Mouse (Mus musculus) liver, embryonic 14.5 days (tissue): ENCODE results near the gene Pla2r1. TPM values are rescaled to one million over a fixed set of nuclear protein-coding genes. Genes with fewer than 3 reads are reported as not detected.

Experiments used
- ATAC-seq: fragments of 200-750 bp; cut with Nextera tagmentation; 2 replicates; pipeline ENCODE4 v1.8.0; 2017; ENCODE audit warnings: moderate number of reproducible peaks, mild to moderate bottlenecking, moderate library complexity; ENCODE audit not compliant: insufficient read depth
- DNase-seq, 3 experiments: peaks; one replicate each; pipeline ENCODE4 v3.0.0-alpha.2; 2012 to 2013; ENCODE audit warnings: low read depth in 3 of 3, low spot score in 3 of 3
- H3K27ac ChIP-seq: fragments of 300-500 bp; sonication (generic); 2 replicates; pipeline ENCODE4 v1.5.1; 2014; ENCODE audit warnings: moderate library complexity, mild to moderate bottlenecking, control low read depth, inconsistent platforms
- H3K27me3 ChIP-seq: fragments of 300-500 bp; sonication (generic); 2 replicates; pipeline ENCODE4 v1.6.1; 2014; ENCODE audit warnings: mild to moderate bottlenecking, low read length, moderate library complexity; ENCODE audit not compliant: control insufficient read depth, insufficient read depth
- H3K36me3 ChIP-seq: fragments of 300-500 bp; sonication (generic); replicated peaks from 2 replicates; pipeline ENCODE4 v1.6.1; 2014; ENCODE audit warnings: low read depth; ENCODE audit not compliant: control insufficient read depth, insufficient read depth
- H3K4me1 ChIP-seq, 2 experiments: fragments of 200-500 bp in 1 of 2; fragments of 300-500 bp in 1 of 2; sonication (generic) in 1 of 2; replicated peaks; 2 replicates each; pipeline ENCODE4 v1.6.1; 2012 to 2014; ENCODE audit warnings: antibody characterized with exemption in 1 of 2, inconsistent platforms in 1 of 2, low read length in 1 of 2; ENCODE audit not compliant: control insufficient read depth in 2 of 2, insufficient read depth in 2 of 2
- H3K4me2 ChIP-seq: fragments of 300-500 bp; sonication (generic); 2 replicates; pipeline ENCODE4 v1.6.1; 2014; ENCODE audit warnings: low read depth, mild to moderate bottlenecking, control low read depth, moderate library complexity
- H3K4me3 ChIP-seq, 2 experiments: fragments of 200-500 bp in 1 of 2; fragments of 300-500 bp in 1 of 2; sonication (generic) in 1 of 2; 2 replicates each; pipeline ENCODE4 v1.5.1; 2012 to 2014; ENCODE audit warnings: low read depth in 2 of 2, low read length in 2 of 2, mild to moderate bottlenecking in 2 of 2, control low read depth in 1 of 2, inconsistent platforms in 1 of 2, moderate library complexity in 1 of 2; ENCODE audit not compliant: insufficient read depth in 1 of 2
- H3K9ac ChIP-seq: fragments of 300-500 bp; sonication (generic); replicated peaks from 2 replicates; pipeline ENCODE4 v1.6.1; 2014; ENCODE audit warnings: mild to moderate bottlenecking, control low read depth, moderate library complexity
- H3K9me3 ChIP-seq: fragments of 300-500 bp; sonication (generic); 2 replicates; pipeline ENCODE4 v1.6.1; 2016; ENCODE audit warnings: low read length, mixed read lengths; ENCODE audit not compliant: control insufficient read depth
- CTCF ChIP-seq: IDR thresholded peaks from 2 replicates; pipeline ENCODE4 v1.5.1; 2016; ENCODE audit warnings: antibody characterized with exemption, low read depth, control low read depth
- EP300 ChIP-seq: IDR thresholded peaks from 2 replicates; pipeline ENCODE4 v1.6.1; 2016; ENCODE audit warnings: antibody characterized with exemption, low read depth
- WGBS: fragments of 180-500 bp; shearing (Covaris S2); extraction: QIAGEN DNeasy Blood & Tissue Kit; methylation state at CpG from one replicate; pipeline ENCODE4 v1.1.7; 2014; ENCODE audit not compliant: insufficient replicate concordance; 5-methylcytosine and 5-hydroxymethylcytosine counted together
- polyA plus RNA-seq, 2 experiments: library from polyadenylated mRNA; depleted of rRNA in 1 of 2; stranded (reverse) in 1 of 2; unstranded in 1 of 2; fragments of >200 nt; fragmentation: Nextera tagmentation in 1 of 2; extraction: Ambion mirVana in 1 of 2; gene quantifications; 2 replicates each; pipeline versions ENCODE4 v1.2.1 to v1.2.3; 2012 to 2014

Pla2r1 gene
- polyA plus RNA-seq, 2 experiments: 0.17 to 0.19 TPM

DNA sequence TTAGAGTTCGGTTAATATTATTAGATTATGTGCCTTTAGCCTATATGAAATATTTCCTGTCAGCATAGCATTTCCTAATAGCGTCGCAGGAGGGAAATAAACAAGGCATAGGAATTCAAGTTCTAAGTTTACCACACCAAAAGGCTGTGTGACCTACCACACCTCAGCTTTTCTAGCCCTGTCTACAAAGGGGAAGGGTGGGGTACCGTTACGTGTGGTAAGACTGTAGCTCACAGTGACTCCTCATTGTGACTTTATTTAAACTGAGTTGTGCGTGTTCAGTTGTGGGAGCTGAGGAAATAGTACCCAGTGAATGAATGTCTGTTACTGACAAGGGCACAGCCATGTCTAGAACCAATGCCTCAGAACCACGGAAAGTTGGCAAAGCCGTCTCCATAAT lies 178.0 kb downstream of the Pla2r1 start:
- H3K27me3 ChIP-seq: no peaks in the 10 kb centered on the region
- DNase-seq: no peak
- no peak overlapping the region for H3K4me2 ChIP-seq
- 70% methylated on average over 8 of the region's 8 CpGs for WGBS
- H3K36me3 ChIP-seq: no peaks in the 10 kb centered on the region
- no peak overlapping the region for H3K27ac ChIP-seq
- no peak overlapping the region for H3K9ac ChIP-seq
- H3K4me1 ChIP-seq: no peaks in the 10 kb centered on the region
- no peak for ATAC-seq
- no peak overlapping the region for H3K4me3 ChIP-seq
- no peaks in the 10 kb centered on the region for H3K9me3 ChIP-seq
- TF ChIP-seq EP300 (no peak), CTCF (no peak)

DNA sequence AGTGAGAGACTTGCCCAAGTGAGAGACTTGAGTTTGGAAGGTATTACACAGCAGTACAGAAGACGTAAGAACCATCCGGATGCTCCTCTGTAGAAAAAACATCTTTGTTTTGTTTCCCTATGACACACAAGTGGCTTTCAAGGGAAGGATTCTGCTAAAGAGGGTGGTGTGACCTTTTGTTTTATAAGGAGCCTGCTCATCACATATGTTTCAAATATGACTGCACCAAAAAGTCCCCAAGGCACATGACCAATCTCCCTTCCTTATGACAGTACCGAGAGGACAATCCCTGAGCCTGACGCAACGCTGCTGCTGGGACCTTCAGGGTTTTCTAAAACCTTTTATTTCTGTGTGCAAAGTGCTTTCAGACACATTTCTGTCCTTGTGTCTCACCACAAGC lies 182.9 kb downstream of the Pla2r1 start:
- no peak for TF ChIP-seq EP300
- TF ChIP-seq CTCF: no peak
- WGBS: 81% methylated on average over 5 of the region's 5 CpGs
- no peak overlapping the region for H3K27ac ChIP-seq
- H3K27me3 ChIP-seq: no peaks in the 10 kb centered on the region
- DNase-seq: no peak
- no peak for ATAC-seq
- H3K36me3 ChIP-seq: no peaks in the 10 kb centered on the region
- H3K4me2 ChIP-seq: no peak overlapping the region
- H3K9ac ChIP-seq: no peak overlapping the region
- H3K4me1 ChIP-seq: no peaks in the 10 kb centered on the region
- H3K4me3 ChIP-seq: no peak overlapping the region
- H3K9me3 ChIP-seq: no peaks in the 10 kb centered on the region

DNA sequence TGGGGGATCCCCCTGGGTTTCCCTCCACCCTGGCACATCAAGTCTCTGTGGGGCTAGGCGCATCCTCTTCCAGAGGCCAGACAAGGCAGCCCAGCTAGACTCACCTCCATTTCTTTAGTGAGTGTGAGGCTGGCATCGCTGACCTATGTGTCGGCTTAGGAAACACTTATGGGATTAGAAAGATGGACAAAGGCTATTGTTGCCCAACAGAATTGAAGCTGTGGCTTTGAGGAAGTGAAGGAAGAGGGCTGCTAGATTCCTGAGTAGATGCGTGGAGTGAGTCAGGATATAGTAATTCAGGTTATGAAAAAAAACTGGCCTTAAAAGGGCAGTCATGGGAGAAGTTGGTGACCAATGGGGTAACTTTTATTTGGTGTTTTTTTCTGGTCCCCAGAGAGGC lies 183.7 kb downstream of the Pla2r1 start:
- DNase-seq: no peak
- Histone ChIP-seq H3K4me3 (no peak overlapping the region), H3K9me3 (no peaks in the 10 kb centered on the region), H3K27me3 (no peaks in the 10 kb centered on the region), H3K9ac (no peak overlapping the region), H3K4me2 (no peak overlapping the region), H3K4me1 (no peaks in the 10 kb centered on the region), H3K27ac (no peak overlapping the region), H3K36me3 (no peaks in the 10 kb centered on the region)
- ATAC-seq: no peak
- TF ChIP-seq EP300 (no peak), CTCF (no peak)
- 41% methylated on average over 4 of the region's 4 CpGs for WGBS

DNA sequence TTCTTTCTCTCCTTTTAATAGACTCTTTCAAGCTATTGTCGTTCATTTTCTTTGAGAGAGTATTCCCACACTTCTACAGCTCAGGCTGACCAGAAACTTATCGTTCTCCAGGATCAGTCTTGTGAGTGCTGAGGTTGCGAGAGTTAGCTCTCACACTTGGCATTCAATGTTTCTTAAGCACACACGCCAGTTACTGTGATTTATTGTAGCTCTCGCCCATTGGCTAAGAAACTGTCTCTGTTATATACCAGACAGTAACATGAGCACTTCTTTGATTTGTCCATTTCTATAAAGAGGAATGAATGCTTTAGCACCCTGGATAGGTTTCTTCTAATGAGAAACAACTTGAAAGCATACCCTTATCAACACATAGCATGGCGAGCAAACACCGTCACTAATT lies 185.2 kb downstream of the Pla2r1 start:
- no peak for ATAC-seq
- 72% methylated on average over 7 of the region's 7 CpGs for WGBS
- H3K4me2 ChIP-seq: no peak overlapping the region
- no peak for DNase-seq
- H3K4me3 ChIP-seq: no peak overlapping the region
- H3K4me1 ChIP-seq: no peaks in the 10 kb centered on the region
- H3K27ac ChIP-seq: no peak overlapping the region
- no peaks in the 10 kb centered on the region for H3K9me3 ChIP-seq
- no peak overlapping the region for H3K9ac ChIP-seq
- no peaks in the 10 kb centered on the region for H3K36me3 ChIP-seq
- no peak for TF ChIP-seq EP300
- no peak for TF ChIP-seq CTCF
- no peaks in the 10 kb centered on the region for H3K27me3 ChIP-seq

Other genes with a start within 250 kb of the Pla2r1 start
- gene Ly75, start 170.0 kb downstream of the Pla2r1 start, polyA plus RNA-seq (2012; rRNA removed): 1.4 and 2.0 TPM in 2 replicates
- gene Ly75, start 170.0 kb downstream of the Pla2r1 start, polyA plus RNA-seq (2014; fragmentation: Nextera tagmentation; extraction: Ambion mirVana): 2.6 and 3.3 TPM in 2 replicates
- gene Itgb6, start 169.3 kb upstream of the Pla2r1 start, polyA plus RNA-seq (2012; rRNA removed): 0.01 and 0.02 TPM in 2 replicates
- 0.05 TPM in 1 of 2 replicates, not detected in the other for gene Itgb6, start 169.3 kb upstream of the Pla2r1 start, polyA plus RNA-seq (2014; fragmentation: Nextera tagmentation; extraction: Ambion mirVana)